Mouse (Mus musculus): Measurements from ENCODE around the gene Bcr.

The Bcr gene

GRCm38 (mm10) chr10:75093252-75093987, 33.0 kb downstream of the Bcr start:
- no peak for DNase-seq (ENCODE audit: low read depth, low spot score)

GRCm38 (mm10) chr10:75094338-75094737, 33.9 kb downstream of the Bcr start:
- DNase-seq (ENCODE audit: low read depth, low spot score) = no peak

GRCm38 (mm10) chr10:75095216-75095615, 34.8 kb downstream of the Bcr start:
- no peak for DNase-seq (ENCODE audit: low read depth, low spot score)

GRCm38 (mm10) chr10:75098446-75099183, 38.2 kb downstream of the Bcr start:
- no peak for DNase-seq (ENCODE audit: low read depth, low spot score)

GRCm38 (mm10) chr10:75100298-75100697, 39.9 kb downstream of the Bcr start:
- DNase-seq (ENCODE audit: low read depth, low spot score) = no peak

GRCm38 (mm10) chr10:75103502-75103901, 43.1 kb downstream of the Bcr start:
- DNase-seq (ENCODE audit: low read depth, low spot score) = no peak

GRCm38 (mm10) chr10:75104191-75105098, 44.1 kb downstream of the Bcr start:
- peak; percentile 67 for DNase-seq (ENCODE audit: low read depth, low spot score)

GRCm38 (mm10) chr10:75105099-75105461, 44.7 kb downstream of the Bcr start:
- peak; percentile 74 for DNase-seq (ENCODE audit: low read depth, low spot score)

GRCm38 (mm10) chr10:75105687-75106086, 45.3 kb downstream of the Bcr start:
- DNase-seq (ENCODE audit: low read depth, low spot score) = no peak

- no peak for DNase-seq (ENCODE audit: low read depth, low spot score)
Measured at GRCm38 (mm10) chr10:75106940-75107381, 46.6 kb downstream of the Bcr start.

- DNase-seq (ENCODE audit: low read depth, low spot score) = no peak
Measured at GRCm38 (mm10) chr10:75108092-75108491, 47.7 kb downstream of the Bcr start.

- peak; percentile 87 for DNase-seq (ENCODE audit: low read depth, low spot score)
Measured at GRCm38 (mm10) chr10:75111446-75112201, 51.2 kb downstream of the Bcr start.

GRCm38 (mm10) chr10:75112405-75112804, 52.0 kb downstream of the Bcr start:
- DNase-seq (ENCODE audit: low read depth, low spot score) = no peak

GRCm38 (mm10) chr10:75113620-75114019, 53.2 kb downstream of the Bcr start:
- DNase-seq (ENCODE audit: low read depth, low spot score) = no peak

- no peak for DNase-seq (ENCODE audit: low read depth, low spot score)
Measured at GRCm38 (mm10) chr10:75115240-75115639, 54.8 kb downstream of the Bcr start.

GRCm38 (mm10) chr10:75116842-75117457, 56.6 kb downstream of the Bcr start:
- DNase-seq (ENCODE audit: low read depth, low spot score) = no peak

- peak; percentile 74 for DNase-seq (ENCODE audit: low read depth, low spot score)
Measured at GRCm38 (mm10) chr10:75118444-75118843, 58.1 kb downstream of the Bcr start.

- peak; percentile 36 for DNase-seq (ENCODE audit: low read depth, low spot score)
Measured at GRCm38 (mm10) chr10:75119396-75119795, 59.0 kb downstream of the Bcr start.

GRCm38 (mm10) chr10:75120176-75120575, 59.8 kb downstream of the Bcr start:
- DNase-seq (ENCODE audit: low read depth, low spot score) = no peak

- DNase-seq (ENCODE audit: low read depth, low spot score) = peak; percentile 45
Measured at GRCm38 (mm10) chr10:75121028-75121427, 60.6 kb downstream of the Bcr start.

- no peak for DNase-seq (ENCODE audit: low read depth, low spot score)
Measured at GRCm38 (mm10) chr10:75125577-75125976, 65.2 kb downstream of the Bcr start.
